Mouse (Mus musculus) fibroblast of lung, adult 2 months (primary cell): Measurements from ENCODE around the gene Rin1.
"Not testable (repeated sequence)": the region's sequence is repeated elsewhere in the genome, so short reads cannot be mapped to it uniquely, and the experiment has no call there.

Experiments
- DNase-seq: peaks from one replicate; pipeline ENCODE4 v3.0.0-alpha.2; 2011; ENCODE audit warnings: low read depth

The Rin1 gene

GRCm38 (mm10) chr19:5068570-5069234 lies 18.4 kb downstream of the Rin1 start:
- no peak for DNase-seq

DNA sequence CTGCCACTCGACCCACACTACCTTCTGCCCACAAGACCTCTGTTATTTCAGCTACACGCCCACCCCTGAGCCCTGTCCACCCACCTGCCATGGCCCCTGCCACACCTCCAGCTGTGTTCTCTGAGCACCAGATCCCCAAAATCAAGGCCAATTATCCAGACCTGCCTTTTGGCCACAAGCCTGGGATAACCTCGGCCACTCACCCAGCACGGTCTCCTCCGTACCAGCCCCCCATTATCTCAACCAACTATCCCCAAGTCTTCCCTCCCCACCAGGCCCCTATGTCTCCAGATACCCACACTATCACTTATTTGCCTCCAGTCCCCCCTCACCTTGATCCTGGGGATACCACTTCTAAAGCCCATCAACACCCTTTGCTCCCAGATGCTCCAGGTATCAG lies 19.2 kb downstream of the Rin1 start:
- no peak for DNase-seq

DNA sequence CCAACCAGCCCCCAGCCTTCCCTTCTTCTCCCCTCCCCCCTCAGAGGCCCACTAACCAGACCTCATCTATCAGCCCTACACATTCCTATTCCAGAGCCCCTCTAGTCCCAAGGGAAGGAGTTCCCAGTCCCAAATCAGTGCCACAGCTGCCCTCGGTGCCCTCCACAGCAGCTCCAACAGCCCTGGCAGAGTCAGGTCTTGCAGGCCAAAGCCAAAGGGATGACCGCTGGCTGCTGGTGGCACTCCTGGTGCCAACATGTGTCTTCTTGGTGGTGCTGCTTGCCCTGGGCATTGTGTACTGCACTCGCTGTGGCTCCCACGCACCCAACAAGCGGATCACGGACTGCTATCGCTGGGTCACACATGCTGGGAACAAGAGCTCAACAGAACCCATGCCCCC lies 19.7 kb downstream of the Rin1 start:
- no peak for DNase-seq

DNA sequence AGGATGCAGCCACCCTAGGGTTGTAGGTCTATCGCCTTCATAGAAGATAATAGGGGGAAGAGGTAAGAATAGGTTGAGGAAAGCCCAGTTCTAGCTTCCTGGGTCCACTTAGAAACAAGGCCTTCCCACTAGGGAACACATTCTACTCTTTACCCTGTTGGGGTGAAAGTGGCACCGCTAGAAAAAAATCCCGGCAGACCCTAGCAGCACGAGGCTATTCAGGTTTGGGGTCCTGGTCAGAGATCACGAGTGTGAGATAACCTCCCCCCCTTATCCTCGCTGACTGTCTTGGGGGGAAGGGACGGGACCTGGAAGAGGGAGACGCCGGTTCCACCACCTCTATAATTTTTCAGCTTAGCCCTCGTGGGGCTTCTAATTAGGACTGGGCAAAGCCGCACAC lies 20.8 kb downstream of the Rin1 start:
- DNase-seq = no peak

- DNase-seq = peak; percentile 92
These were observed 21.5 kb downstream of the Rin1 start for GRCm38 (mm10) chr19:5071545-5072369.

- no peak for DNase-seq
These were observed 22.2 kb downstream of the Rin1 start for GRCm38 (mm10) chr19:5072389-5073019.

- no peak for DNase-seq
These were observed 22.7 kb downstream of the Rin1 start for GRCm38 (mm10) chr19:5073028-5073427.

DNA sequence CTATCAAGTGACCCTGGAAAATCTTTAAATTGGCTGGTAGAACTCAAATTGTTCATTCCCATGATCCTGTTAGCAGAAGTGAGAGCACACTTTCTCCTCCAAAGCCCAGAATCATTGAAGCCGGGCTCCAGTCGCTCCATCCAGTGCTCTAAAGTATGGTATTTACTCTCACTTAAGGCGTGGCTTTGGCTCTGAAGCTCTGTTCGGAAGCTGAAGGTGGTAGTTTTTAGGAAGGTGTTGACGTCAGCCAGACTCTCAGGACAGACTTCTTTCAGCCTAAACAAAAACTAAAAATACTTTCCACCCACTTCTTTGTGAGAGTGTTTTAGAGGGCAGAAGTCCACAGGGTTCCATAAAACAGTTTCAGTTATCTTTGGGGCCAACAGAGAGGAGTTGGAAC lies 23.2 kb downstream of the Rin1 start:
- no peak for DNase-seq

GRCm38 (mm10) chr19:5079279-5079678 lies 29.0 kb downstream of the Rin1 start:
- no peak for DNase-seq

GRCm38 (mm10) chr19:5082005-5082404 lies 31.7 kb downstream of the Rin1 start:
- DNase-seq = no peak

GRCm38 (mm10) chr19:5082596-5082995 lies 32.3 kb downstream of the Rin1 start:
- no peak for DNase-seq

- DNase-seq = no peak
These were observed 33.9 kb downstream of the Rin1 start for GRCm38 (mm10) chr19:5083961-5084833.

DNA sequence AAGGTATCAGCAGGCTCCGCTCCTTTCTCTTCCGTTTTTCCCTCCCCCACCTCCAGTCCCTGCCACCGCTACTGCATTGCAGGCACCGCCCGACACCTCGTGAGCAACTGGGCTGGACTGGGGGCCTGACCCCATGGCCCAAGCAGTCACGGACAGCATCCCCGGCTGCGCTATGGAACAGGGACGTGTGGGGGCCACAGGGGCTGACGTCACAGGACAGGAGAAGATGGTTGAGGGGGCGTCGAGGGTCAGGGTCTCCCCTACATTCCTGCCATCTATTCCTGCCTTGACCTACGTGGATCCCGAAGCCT lies 34.5 kb downstream of the Rin1 start:
- DNase-seq = no peak

DNA sequence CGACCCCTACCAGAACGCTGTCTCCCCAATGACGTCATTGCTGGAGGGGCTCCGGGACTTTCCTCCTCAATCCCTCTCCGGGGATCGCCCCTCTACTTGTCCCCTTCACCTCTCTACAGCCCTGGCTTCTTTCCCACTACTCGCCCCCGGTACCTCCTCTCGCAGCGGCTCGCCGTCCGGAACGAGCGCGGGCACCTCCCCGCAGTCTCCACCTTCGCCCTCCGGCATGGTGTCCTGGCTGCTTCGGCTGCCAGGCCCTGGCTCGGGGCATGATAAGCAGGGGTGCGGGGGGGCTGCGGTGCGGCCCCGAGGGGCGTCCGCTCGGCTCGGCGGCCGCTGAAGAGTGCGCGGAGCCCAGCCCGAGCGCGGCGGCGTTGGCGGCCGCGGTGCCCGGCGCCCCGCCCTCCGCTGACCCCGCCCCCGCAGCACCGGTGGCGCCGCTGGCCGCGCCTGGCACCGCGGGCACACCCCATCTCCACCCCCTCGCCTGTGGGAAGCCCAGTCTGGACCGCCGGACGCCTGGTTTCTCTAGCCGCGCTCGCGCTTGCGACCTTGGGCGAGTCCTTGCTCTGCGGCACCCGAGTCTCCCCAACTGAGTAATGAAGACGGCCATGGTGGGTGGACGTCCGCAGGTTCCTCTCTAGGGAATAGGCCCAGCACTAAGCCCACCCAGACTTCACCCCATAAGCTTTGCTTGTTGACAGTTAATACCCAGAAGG lies 35.0 kb downstream of the Rin1 start, which contains the start of gene Tmem151a:
Tmem151a (minus strand) TSS at position 387 of the 719 bp plus-strand sequence.
- DNase-seq = no peak

GRCm38 (mm10) chr19:5086533-5086932 lies 36.3 kb downstream of the Rin1 start:
- not testable (repeated sequence) for DNase-seq

DNA sequence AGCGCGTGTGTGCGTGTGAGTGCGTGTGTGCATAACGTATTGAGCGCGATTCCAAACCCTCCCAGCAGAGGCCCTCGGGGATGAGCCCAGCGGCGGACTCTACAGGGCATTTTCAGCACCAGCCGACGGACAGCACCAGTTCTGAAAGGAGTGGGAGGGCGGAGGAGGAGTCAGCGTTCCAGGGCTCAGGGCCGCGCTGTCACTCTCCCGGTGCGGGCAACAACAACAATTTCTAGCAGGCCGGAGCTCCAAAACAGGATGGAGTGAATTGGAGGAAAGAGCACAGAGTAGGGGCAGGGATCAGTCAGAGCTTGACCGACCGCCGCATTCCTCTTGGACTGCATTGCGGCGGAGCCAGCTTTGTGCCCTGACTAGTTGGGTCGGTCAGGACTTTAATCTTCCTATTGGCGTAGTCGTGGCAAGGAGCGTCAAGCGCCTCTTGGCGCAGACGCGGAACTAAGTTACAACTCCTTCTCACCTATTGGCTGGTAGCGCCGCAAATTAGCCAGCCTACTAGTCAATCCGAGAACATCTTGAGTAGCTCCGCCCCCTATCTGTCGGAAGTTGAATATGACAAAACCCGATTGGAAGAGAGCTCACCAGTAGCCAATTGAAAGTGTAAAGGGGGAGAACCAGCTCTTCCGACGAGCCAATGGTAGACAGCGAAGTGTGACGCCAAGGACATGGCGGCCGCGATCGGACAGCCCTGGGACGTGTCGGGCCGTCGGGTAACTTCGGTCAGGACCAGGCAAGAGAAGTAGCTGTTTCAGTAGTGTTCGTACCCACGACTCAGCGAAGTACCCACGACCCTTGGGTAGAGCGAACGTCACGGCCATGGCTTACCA lies 37.8 kb downstream of the Rin1 start, which contains the start of gene Yif1a:
Yif1a (plus strand) TSS at position 655 of the 845 bp plus-strand sequence.
- peak; percentile 98 for DNase-seq

DNA sequence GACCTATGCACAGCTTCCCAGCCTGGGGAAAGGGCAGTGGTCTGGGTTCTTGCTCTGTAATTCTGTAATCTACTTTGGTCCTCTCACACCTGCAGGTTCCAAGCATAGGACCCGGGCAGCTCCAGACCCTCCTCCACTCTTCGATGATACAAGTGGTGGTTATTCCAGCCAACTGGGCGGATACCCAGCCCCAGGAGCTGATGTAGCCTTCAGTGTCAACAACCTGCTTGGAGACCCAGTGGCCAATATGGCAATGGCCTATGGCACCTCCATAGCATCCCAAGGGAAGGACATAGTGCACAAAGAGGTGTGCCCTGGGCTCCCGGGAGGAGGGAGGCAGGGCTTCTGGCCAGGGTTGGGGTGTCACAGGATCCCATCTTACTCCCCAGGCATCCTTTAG lies 39.0 kb downstream of the Rin1 start:
- DNase-seq = no peak

DNA sequence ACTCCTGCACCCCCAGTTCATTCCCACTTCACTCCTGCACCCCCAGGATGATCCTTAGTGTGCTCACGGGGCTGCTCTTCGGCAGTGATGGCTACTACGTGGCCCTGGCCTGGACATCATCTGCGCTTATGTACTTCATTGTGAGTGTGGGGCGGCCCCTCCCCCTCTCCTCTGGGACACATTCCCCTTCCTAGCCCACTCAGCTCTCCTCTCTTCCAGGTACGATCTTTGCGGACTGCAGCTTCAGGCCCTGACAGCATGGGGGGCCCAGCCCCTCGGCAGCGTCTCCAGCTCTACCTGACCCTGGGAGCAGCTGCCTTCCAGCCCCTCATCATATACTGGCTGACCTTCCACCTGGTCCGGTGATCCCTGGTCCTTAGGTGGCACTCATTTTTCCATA lies 41.8 kb downstream of the Rin1 start:
- DNase-seq = no peak

DNA sequence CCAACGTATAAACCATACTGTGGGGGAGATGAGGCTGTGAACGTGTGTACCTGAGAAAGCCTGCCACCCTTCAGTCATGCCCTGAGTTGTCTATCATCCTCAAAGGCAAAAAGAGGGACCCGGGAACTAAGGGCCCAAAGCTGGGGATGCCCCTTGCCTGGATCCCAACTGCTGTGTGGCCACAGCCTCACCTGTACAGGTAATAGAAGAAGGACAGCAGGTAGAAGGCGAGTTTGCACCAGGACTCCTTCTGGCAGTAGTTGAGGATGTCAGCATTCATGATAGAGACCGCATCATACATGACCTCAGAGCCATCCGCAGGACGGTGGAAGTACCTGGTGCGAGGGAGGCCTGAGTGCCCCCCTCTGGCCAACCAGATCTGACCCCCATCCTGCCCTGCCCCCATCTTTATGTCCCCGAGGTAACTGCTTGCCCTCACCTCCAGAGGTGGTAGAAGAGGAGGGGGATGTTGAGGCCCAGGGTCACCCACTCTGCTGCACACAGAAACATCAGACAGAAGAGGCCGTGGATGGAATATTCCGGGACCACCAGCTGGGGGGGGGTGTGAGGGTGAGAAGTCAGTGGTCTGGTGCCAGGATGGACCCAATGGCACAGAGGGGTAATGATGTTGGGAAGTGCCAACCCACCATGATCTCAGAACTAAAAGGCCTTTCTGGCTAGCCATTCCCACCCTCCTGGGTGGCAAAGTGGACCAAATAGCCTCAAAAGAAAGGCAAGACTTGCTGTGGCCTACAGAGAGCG lies 43.4 kb downstream of the Rin1 start:
- no peak for DNase-seq

GRCm38 (mm10) chr19:5094243-5094632 lies 44.0 kb downstream of the Rin1 start:
- DNase-seq = peak; percentile 60
